Mouse (Mus musculus): ENCODE data around the gene Zfp462.

Zfp462 gene

GRCm38 (mm10) chr4:55121952-55122351 is 177.1 kb downstream of the Zfp462 start:
- peak; percentile 13 for DNase-seq

GRCm38 (mm10) chr4:55124126-55124525 is 179.3 kb downstream of the Zfp462 start:
- DNase-seq: no peak

GRCm38 (mm10) chr4:55125048-55125737 is 180.3 kb downstream of the Zfp462 start:
- no peak for DNase-seq

- DNase-seq: no peak
Observed at GRCm38 (mm10) chr4:55125738-55126054, 180.8 kb downstream of the Zfp462 start.

GRCm38 (mm10) chr4:55127228-55127901 is 182.5 kb downstream of the Zfp462 start:
- no peak for DNase-seq

DNA sequence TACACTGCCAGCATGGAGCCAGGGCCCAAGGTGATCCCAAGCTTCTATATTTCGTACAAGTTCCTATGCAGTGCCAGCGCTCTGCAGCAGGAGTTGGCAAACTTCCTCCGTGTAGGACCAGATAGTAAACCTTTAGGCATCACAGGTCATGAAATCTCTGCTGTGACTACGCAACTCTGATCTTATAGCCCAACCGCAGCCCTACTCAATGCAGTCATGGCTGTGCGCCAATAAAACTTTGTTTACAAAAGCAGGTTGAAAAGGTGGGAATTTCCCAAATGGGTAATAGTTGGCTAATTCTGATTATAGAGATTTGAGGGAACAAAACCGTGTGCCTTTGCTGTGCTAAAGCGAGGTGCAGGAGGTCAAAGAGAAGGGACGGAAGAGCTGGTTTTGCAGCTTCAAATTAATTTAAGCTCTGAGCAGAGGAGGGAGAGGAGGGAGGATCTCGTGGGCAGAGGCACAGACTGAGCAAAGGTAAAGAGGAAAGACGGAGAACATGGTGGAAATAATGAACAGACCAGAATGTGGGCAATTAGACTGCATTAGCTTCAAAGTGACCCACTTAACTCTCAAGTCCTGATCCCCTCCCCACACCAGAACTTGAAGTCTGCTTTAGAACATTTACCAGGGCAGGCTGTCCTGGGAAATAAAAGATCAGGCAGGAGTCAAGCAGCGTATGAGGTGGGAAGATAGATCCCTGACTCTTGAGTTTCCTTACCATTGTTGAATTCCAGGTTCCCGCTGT is 183.4 kb downstream of the Zfp462 start:
- no peak for DNase-seq
